Mouse (Mus musculus) olfactory bulb, adult 2 months (tissue): Measurements from ENCODE around the gene Ndufv1. TPM values are rescaled to one million over a fixed set of nuclear protein-coding genes. Genes with fewer than 3 reads are reported as not detected.
"Not testable (repeated sequence)": the region's sequence is repeated elsewhere in the genome, so short reads cannot be mapped to it uniquely, and the experiment has no call there.

Experiments
- H3K27ac ChIP-seq: fragments of 200-500 bp; 2 replicates; pipeline ENCODE4 v1.5.1; 2012; ENCODE audit warnings: low read depth, low read length; ENCODE audit not compliant: insufficient read depth
- H3K4me1 ChIP-seq: fragments of 200-500 bp; 2 replicates; pipeline ENCODE4 v1.6.1; 2012; ENCODE audit warnings: low read length; ENCODE audit not compliant: control insufficient read depth, insufficient read depth
- H3K4me3 ChIP-seq: fragments of 200-500 bp; 2 replicates; pipeline ENCODE4 v1.5.1; 2012; ENCODE audit warnings: mild to moderate bottlenecking, low read depth, low read length, moderate library complexity; ENCODE audit not compliant: insufficient read depth
- CTCF ChIP-seq: fragments of 200-500 bp; IDR thresholded peaks from 2 replicates; pipeline ENCODE4 v1.5.1; 2012; ENCODE audit warnings: low read depth, mild to moderate bottlenecking, low read length, moderate library complexity; ENCODE audit not compliant: insufficient read depth
- POLR2A ChIP-seq: fragments of 200-500 bp; IDR thresholded peaks from 2 replicates; pipeline ENCODE4 v1.6.1; 2012; ENCODE audit warnings: mild to moderate bottlenecking, low read depth, low read length, moderate library complexity; ENCODE audit not compliant: insufficient read depth
- WGBS: fragments of 180-500 bp; shearing (Covaris S2); methylation state at CpG from one replicate; pipeline ENCODE4 v1.1.7; 2018; 5-methylcytosine and 5-hydroxymethylcytosine counted together
- polyA plus RNA-seq: library from polyadenylated mRNA; stranded (reverse); fragments of >200 nt; gene quantifications from 2 replicates; pipeline ENCODE4 v1.2.4, GENCODE M21; 2012; ENCODE audit warnings: low replicate concordance; ENCODE audit not compliant: missing spikeins, insufficient read depth, insufficient read length

Ndufv1 gene
- polyA plus RNA-seq, 1 experiment, result 777 TPM

- Histone ChIP-seq H3K4me1 (peaks cover 16% of the 10 kb centered on the region), H3K27ac (0 out of 2 replicates have a peak within 1 kb of the TSS, but pooled peaks have one; percentile 2), H3K4me3 (no peak within 1 kb of the TSS)
- no peak for TF ChIP-seq CTCF
- no peak for TF ChIP-seq POLR2A
- WGBS, result 28% methylated on average over 8 of the region's 8 CpGs
These were observed 26.3 kb downstream of the Ndufv1 start, which contains the start of gene Acy3 for GRCm38 (mm10) chr19:3986334-3986733. Acy3 (plus strand) TSS chr19:3986570.

DNA sequence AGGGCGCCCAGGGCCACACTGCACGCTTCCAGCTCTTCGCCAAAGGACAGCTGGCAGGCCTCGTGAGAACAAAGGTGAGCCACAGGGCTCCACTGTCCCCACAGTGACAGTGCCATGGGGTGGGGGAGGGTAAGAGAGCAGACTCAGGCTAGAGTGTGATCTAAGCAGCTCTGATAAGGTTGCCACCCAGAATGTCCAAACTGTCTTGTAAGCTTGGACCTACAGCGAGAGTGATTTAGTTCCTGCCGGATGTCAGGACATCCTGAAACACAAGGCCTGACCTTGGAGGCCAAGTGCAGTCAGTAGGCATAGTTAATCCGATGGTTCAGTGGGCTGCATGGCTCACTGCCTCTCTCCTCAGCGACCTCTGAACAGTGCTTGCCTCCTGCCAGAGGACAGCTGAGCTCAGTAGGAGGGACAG lies 27.3 kb downstream of the Ndufv1 start:
- H3K4me3 ChIP-seq, result no peak overlapping the region
- 65% methylated on average over 8 of the region's 8 CpGs for WGBS
- peaks cover 16% of the 10 kb centered on the region for H3K4me1 ChIP-seq
- TF ChIP-seq CTCF (no peak), POLR2A (no peak)
- H3K27ac ChIP-seq, result no peak overlapping the region

DNA sequence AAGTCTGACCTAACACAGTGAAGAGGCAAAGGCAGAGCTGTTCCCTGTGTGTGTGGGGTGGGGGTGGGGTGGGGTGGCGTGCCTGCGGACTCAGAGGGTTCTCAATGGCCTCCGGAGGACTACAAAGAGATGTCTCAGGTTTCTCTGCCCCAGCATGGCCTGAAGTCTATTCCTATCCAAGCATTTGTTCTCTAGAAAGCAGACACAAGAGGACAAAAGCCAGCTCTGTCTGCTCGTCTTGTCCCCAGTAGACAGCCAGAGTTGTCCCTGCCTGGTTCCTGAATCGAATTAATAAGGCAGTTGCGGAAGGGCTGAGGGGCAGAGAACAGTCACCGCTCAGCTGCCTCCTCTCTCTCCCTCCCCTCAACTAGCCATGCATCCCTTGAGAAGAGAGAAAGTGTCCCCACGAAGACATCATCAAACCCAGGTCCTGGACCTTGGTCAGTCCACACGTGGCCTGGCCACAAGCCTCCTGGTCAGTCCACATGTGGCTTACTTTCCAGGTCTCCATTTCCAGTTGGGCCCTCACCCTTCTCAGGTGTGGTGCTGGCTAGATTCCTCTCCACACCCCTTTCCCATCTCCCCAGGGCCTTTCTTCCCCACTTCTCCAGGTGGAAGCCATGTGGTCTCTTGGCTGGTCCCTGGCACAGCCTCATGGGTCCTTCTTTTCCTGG lies 28.9 kb downstream of the Ndufv1 start:
- TF ChIP-seq CTCF (no peak), POLR2A (no peak)
- H3K4me1 ChIP-seq, result peaks cover 25% of the 10 kb centered on the region
- no peak overlapping the region for H3K4me3 ChIP-seq
- no peak overlapping the region for H3K27ac ChIP-seq
- WGBS, result 55% methylated on average over 9 of the region's 9 CpGs

DNA sequence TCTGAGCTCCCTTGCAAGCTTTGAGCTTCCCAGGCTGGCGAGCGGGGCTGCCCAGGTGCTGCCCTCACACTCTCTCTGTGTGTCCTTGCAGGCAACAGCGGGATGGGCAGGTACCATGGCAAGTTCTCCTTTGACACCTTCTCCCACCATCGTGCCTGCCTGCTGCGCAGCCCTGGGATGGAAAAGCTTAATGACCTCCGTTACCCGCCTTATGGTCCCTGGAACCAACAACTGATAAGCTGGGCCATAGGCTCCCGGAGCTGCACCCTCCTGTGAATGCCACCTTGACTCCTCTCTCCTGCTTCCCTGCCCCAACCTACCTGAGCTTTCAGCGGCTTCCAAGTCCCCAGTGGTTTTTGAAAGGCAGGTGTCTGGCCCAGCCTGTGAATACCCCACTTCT lies 31.7 kb downstream of the Ndufv1 start:
- TF ChIP-seq POLR2A (no peak), CTCF (no peak)
- no peak overlapping the region for H3K27ac ChIP-seq
- WGBS, result 83% methylated on average over 9 of the region's 9 CpGs
- no peak overlapping the region for H3K4me3 ChIP-seq
- H3K4me1 ChIP-seq, result peaks cover 15% of the 10 kb centered on the region

GRCm38 (mm10) chr19:3980309-3980708 lies 32.3 kb downstream of the Ndufv1 start:
- peaks cover 14% of the 10 kb centered on the region for H3K4me1 ChIP-seq
- no peak overlapping the region for H3K4me3 ChIP-seq
- no peak overlapping the region for H3K27ac ChIP-seq
- no peak for TF ChIP-seq POLR2A
- 12% methylated on average over 4 of the region's 4 CpGs for WGBS

DNA sequence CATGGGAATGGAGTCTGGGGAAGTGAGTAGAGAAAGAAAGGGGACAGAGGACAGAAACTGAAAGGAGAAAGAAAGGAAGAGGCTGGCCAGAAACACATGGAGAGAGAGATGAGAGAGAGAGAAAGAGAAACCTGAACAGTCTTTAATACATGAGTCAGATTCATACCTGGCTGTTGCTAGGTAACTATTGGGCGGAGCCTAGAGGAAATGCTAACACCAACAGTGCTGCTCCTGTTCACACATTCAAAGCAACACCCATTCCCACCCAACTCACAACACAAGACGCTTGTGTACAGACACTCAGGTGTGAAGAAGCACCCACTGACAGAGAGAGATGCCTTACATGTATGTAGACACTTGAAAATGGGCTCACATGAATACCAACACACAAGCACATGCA lies 36.7 kb downstream of the Ndufv1 start:
- H3K27ac ChIP-seq, result no peak overlapping the region
- WGBS, result 93% methylated on average over 2 of the region's 2 CpGs
- peaks cover 16% of the 10 kb centered on the region for H3K4me1 ChIP-seq
- TF ChIP-seq CTCF (no peak), POLR2A (no peak)
- H3K4me3 ChIP-seq, result no peak overlapping the region

DNA sequence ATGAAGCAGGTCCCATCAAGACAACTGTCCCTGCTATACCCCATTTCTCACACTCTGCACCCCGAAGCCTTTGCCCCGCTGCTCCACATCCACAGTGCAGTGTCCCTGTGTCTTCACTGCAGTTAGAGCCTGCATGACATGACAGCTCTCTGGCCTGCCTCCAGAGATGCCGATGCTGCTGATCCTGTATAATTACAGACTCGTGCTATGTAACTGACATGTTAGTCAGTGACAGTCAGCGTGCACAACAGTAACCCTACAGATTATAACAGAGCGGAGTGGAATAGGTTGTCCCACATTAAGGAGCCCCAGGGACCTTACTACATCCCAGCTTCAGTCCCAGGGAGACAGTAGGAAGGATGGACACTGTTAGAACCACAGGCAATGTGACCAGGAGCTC lies 38.0 kb downstream of the Ndufv1 start:
- 39% methylated on average over 6 of the region's 6 CpGs for WGBS

DNA sequence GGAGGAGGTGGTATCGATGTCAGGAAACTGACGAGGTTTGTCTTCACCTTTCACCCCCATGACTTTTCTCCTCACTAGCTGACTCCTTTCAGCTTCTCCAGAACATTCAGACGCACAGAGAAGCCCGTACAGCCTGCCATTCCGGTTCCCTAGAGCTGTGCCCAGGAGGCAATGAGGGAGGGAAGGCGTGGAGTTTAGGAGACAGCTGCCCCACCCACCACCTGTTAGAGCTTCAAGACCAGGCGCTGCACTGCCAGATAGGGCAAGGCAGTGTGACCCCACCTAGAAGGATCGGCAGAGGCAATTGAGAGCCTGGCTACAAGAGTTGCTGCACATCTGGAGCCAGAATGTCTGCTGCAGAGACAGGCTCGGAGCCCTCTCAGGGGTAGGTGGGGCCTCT lies 40.4 kb downstream of the Ndufv1 start, which contains the start of gene Aldh3b2:
TSS of gene Aldh3b2 (plus strand) at position 100 of the 400 bp plus-strand sequence.
- Histone ChIP-seq H3K27ac (no peak within 1 kb of the TSS), H3K4me3 (no peak within 1 kb of the TSS), H3K4me1 (peaks cover 7% of the 10 kb centered on the region)
- TF ChIP-seq CTCF, result no peak
- TF ChIP-seq POLR2A, result no peak
- WGBS, result 57% methylated on average over 9 of the region's 9 CpGs

More for the DNA sequence above, 38.0 kb downstream of the Ndufv1 start:
- not testable (repeated sequence) for H3K27ac ChIP-seq, H3K4me1 ChIP-seq, H3K4me3 ChIP-seq

- TF ChIP-seq POLR2A, result no peak
- no peak for TF ChIP-seq CTCF
- H3K4me1 ChIP-seq, result no peaks in the 10 kb centered on the region
- H3K27ac ChIP-seq, result no peak overlapping the region
- H3K4me3 ChIP-seq, result no peak overlapping the region
- WGBS, result 72% methylated on average over 3 of the region's 3 CpGs
These were observed 45.3 kb downstream of the Ndufv1 start for GRCm38 (mm10) chr19:3967258-3967657.

GRCm38 (mm10) chr19:3966330-3967075 lies 46.1 kb downstream of the Ndufv1 start:
- Histone ChIP-seq H3K27ac (no peak overlapping the region), H3K4me1 (peaks cover 3% of the 10 kb centered on the region; the same call in 1 of the 2 replicates), H3K4me3 (no peak overlapping the region)
- TF ChIP-seq POLR2A, result no peak
- no peak for TF ChIP-seq CTCF
- WGBS, result 71% methylated on average over 11 of the region's 11 CpGs
